In genomic region chr19:38223905-38224684, GRCm38 (mm10) we compare ENCODE assay signal across 8 mouse cellular contexts. TPM values are rescaled to one million over a fixed set of nuclear protein-coding genes. Genes with fewer than 3 reads are reported as not detected.
DNase-seq lines count a peak whose midpoint lies in the region; ATAC-seq and TF ChIP-seq lines count a peak whose summit lies in the region.

Gene Fra10ac1, minus strand, starts transcription at chr19:38224156.

- H3K4me3 ChIP-seq in G1E (ENCODE audit: low read depth, low read length) = peak within 1 kb of the TSS; percentile 92
- peak within 1 kb of the TSS; percentile 58 for H3K4me3 ChIP-seq in forebrain, postnatal 0 days (ENCODE audit: low read depth, low read length)
- H3K4me3 ChIP-seq in lung, embryonic 16.5 days (ENCODE audit: low read length) = peak within 1 kb of the TSS; percentile 75

- peak within 1 kb of the TSS; percentile 66 for H3K9ac ChIP-seq in forebrain, postnatal 0 days
- H3K9ac ChIP-seq in lung, embryonic 16.5 days (ENCODE audit: low read length) = peak within 1 kb of the TSS; percentile 86

- no peaks in the 10 kb centered on the region for H3K27me3 ChIP-seq in G1E (ENCODE audit: insufficient read depth, low read length)
- H3K27me3 ChIP-seq in forebrain, postnatal 0 days (ENCODE audit: insufficient read depth, low read length) = no peaks in the 10 kb centered on the region
- H3K27me3 ChIP-seq in lung, embryonic 16.5 days (ENCODE audit: control insufficient read depth, insufficient read depth, low read depth, low read length) = no peaks in the 10 kb centered on the region

- H3K9me3 ChIP-seq in G1E (replicated peaks) = no peaks in the 10 kb centered on the region; the same call in 1 of the 2 replicates
- no peaks in the 10 kb centered on the region for H3K9me3 ChIP-seq in forebrain, postnatal 0 days (ENCODE audit: low read length)
- H3K9me3 ChIP-seq in lung, embryonic 16.5 days (ENCODE audit: control insufficient read depth, low read length) = no peaks in the 10 kb centered on the region

- no peak for TF ChIP-seq CTCF in G1E (IDR thresholded peaks at IDR 0.05; ENCODE audit: low read depth, low read length)
- peak; percentile 81 for TF ChIP-seq CTCF in forebrain, postnatal 0 days (IDR thresholded peaks at IDR 0.05; ENCODE audit: low read depth)

- peaks cover 18% of the 10 kb centered on the region for H3K36me3 ChIP-seq in G1E (replicated peaks)
- no peaks in the 10 kb centered on the region for H3K36me3 ChIP-seq in forebrain, postnatal 0 days (ENCODE audit: insufficient read depth)
- H3K36me3 ChIP-seq in lung, embryonic 16.5 days (ENCODE audit: control insufficient read depth, insufficient read depth, low read length) = no peaks in the 10 kb centered on the region

- peaks cover 17% of the 10 kb centered on the region for H3K4me1 ChIP-seq in G1E (ENCODE audit: insufficient read depth, low read depth, low read length)
- H3K4me1 ChIP-seq in forebrain, postnatal 0 days (ENCODE audit: insufficient read depth) = peaks cover 6% of the 10 kb centered on the region; the same call in 1 of the 2 replicates
- peaks cover 5% of the 10 kb centered on the region for H3K4me1 ChIP-seq in lung, embryonic 16.5 days (replicated peaks; ENCODE audit: control insufficient read depth, insufficient read depth, low read length)

- ATAC-seq in G1E (ENCODE audit: extremely low read depth, insufficient number of reproducible peaks, low FRiP score, poor library complexity, severe bottlenecking) = peak; percentile 84
- peak; percentile 98 for ATAC-seq in forebrain, postnatal 0 days
- peak; percentile 98 for ATAC-seq in lung, embryonic 16.5 days (ENCODE audit: low read depth)

- peak within 1 kb of the TSS; percentile 99 for H3K27ac ChIP-seq in forebrain, postnatal 0 days (ENCODE audit: low read depth, low read length)
- H3K27ac ChIP-seq in lung, embryonic 16.5 days (ENCODE audit: low read length) = peak within 1 kb of the TSS; percentile 89

- DNase-seq in G1E (ENCODE audit: low spot score) = peak; percentile 75
- peak; percentile 89 to 96 for DNase-seq in cerebellum, adult 18-20 months
- peak; percentile 97 for DNase-seq in forebrain, postnatal 0 days
- DNase-seq in heart, postnatal 4 days = peak; percentile 95
- DNase-seq in layer of hippocampus, adult 9-10 months (ENCODE audit: low spot score) = peak; percentile 81
- peak; percentile 85 for DNase-seq in ovary, postnatal 10 days (ENCODE audit: low spot score)
- peak; percentile 79 to 87 for DNase-seq in thymus, postnatal 10 days (ENCODE audit: low spot score in 2 of 2)

- under 1% methylated on average over 49 of the region's 49 CpGs for WGBS in forebrain, postnatal 0 days
- under 1% methylated on average over 49 of the region's 49 CpGs for WGBS in lung, embryonic 16.5 days

- peak within 1 kb of the TSS; percentile 71 for H3K4me2 ChIP-seq in forebrain, postnatal 0 days (ENCODE audit: low read depth)
- peak within 1 kb of the TSS; percentile 90 for H3K4me2 ChIP-seq in lung, embryonic 16.5 days (ENCODE audit: low read depth, low read length)

RNA-seq across cellular contexts. Expression of gene Fra10ac1, which starts in this region (rescaled TPM):
- 18.1 and 18.4 TPM in 2 replicates for total RNA-seq in G1E (2014; fragmentation: Nextera tagmentation)
- 23.2 and 23.9 TPM in 2 replicates for total RNA-seq in G1E (2017)
- 15.9 and 17.5 TPM in 2 replicates for polyA plus RNA-seq in G1E (2012)
- 10.6 and 13.0 TPM in 2 replicates for total RNA-seq in forebrain, postnatal 0 days (2014; rRNA removed)
- 32.6 and 36.1 TPM in 2 replicates for polyA plus RNA-seq in forebrain, postnatal 0 days (2015; fragmentation: Nextera tagmentation; extraction: Ambion mirVana)
- total RNA-seq in heart, postnatal 4 days (2021) = 10 to 100 TPM; 14.4 to 14.9 TPM
- 29.9 and 31.7 TPM in 2 replicates for polyA plus RNA-seq in lung, embryonic 16.5 days (2015; fragmentation: Nextera tagmentation; extraction: Ambion mirVana)

Comparison
In these comparisons a context has a peak if more than half of its experiments do, and no peak if none do; other contexts are left out.
1. Peak in every context shown above with its lines: DNase-seq, ATAC-seq, H3K4me3 ChIP-seq and H3K27ac ChIP-seq.